16 mouse cellular contexts compared by ENCODE assay signal in genomic region chr16:37953991-37954942, GRCm38 (mm10). TPM values are rescaled to one million over a fixed set of nuclear protein-coding genes. Genes with fewer than 3 reads are reported as not detected.
A peak's percentile ranks its signal among the peaks of the same experiment; 100 is the strongest.
DNase-seq lines count a peak whose midpoint lies in the region; ATAC-seq lines count a peak whose summit lies in the region.
"Had no signal": no experiment of that assay in that cellular context is flagged by ENCODE, and none has a peak within 500 bp of the region (broad histone marks: within the 10 kb centered on the region; RNA-seq: fewer than 3 reads in every experiment).

No protein-coding gene starts in this region.

- H3K4me3 ChIP-seq in midbrain, embryonic 11.5 days (ENCODE audit: low read depth, low read length), result no peak overlapping the region
- H3K4me3 ChIP-seq in midbrain, embryonic 10.5 days, result no peak overlapping the region
- H3K4me3 ChIP-seq in hindbrain, embryonic 13.5 days, result no peak overlapping the region
- no peak overlapping the region for H3K4me3 ChIP-seq in midbrain, embryonic 15.5 days
- H3K4me3 ChIP-seq in liver, embryonic 12.5 days, result no peak overlapping the region
- H3K4me3 ChIP-seq: limb, embryonic 15.5 days had no signal

- no peaks in the 10 kb centered on the region for H3K36me3 ChIP-seq in midbrain, embryonic 11.5 days (ENCODE audit: control insufficient read depth, insufficient read depth, low read length)
- H3K36me3 ChIP-seq in midbrain, embryonic 10.5 days, result no peaks in the 10 kb centered on the region
- no peaks in the 10 kb centered on the region for H3K36me3 ChIP-seq in hindbrain, embryonic 13.5 days
- no peaks in the 10 kb centered on the region for H3K36me3 ChIP-seq in midbrain, embryonic 15.5 days (replicated peaks)
- H3K36me3 ChIP-seq in liver, embryonic 12.5 days, result no peaks in the 10 kb centered on the region
- H3K36me3 ChIP-seq: limb, embryonic 15.5 days had no signal

- 87% methylated on average over 12 of the region's 12 CpGs for WGBS in midbrain, embryonic 11.5 days
- WGBS in midbrain, embryonic 10.5 days, result 85% methylated on average over 12 of the region's 12 CpGs
- 67% methylated on average over 12 of the region's 12 CpGs for WGBS in hindbrain, embryonic 13.5 days
- WGBS in midbrain, embryonic 15.5 days, result 72% methylated on average over 12 of the region's 12 CpGs
- WGBS in liver, embryonic 12.5 days (ENCODE audit: insufficient replicate concordance), result 72% methylated on average over 12 of the region's 12 CpGs

- H3K27ac ChIP-seq in midbrain, embryonic 11.5 days (ENCODE audit: low read depth, low read length), result no peak overlapping the region
- no peak overlapping the region for H3K27ac ChIP-seq in midbrain, embryonic 10.5 days (replicated peaks)
- H3K27ac ChIP-seq in hindbrain, embryonic 13.5 days, result peak overlapping the region; percentile 76
- peak overlapping the region; percentile 7; the same call in 1 of the 2 replicates for H3K27ac ChIP-seq in midbrain, embryonic 15.5 days
- no peak overlapping the region for H3K27ac ChIP-seq in liver, embryonic 12.5 days
- H3K27ac ChIP-seq: limb, embryonic 15.5 days had no signal

- no peaks in the 10 kb centered on the region for H3K27me3 ChIP-seq in midbrain, embryonic 11.5 days (ENCODE audit: control insufficient read depth, insufficient read depth, low read length)
- H3K27me3 ChIP-seq in midbrain, embryonic 10.5 days (ENCODE audit: low read depth, poor library complexity, severe bottlenecking), result no peaks in the 10 kb centered on the region
- no peaks in the 10 kb centered on the region for H3K27me3 ChIP-seq in hindbrain, embryonic 13.5 days
- H3K27me3 ChIP-seq in midbrain, embryonic 15.5 days (replicated peaks), result no peaks in the 10 kb centered on the region
- no peaks in the 10 kb centered on the region for H3K27me3 ChIP-seq in liver, embryonic 12.5 days (replicated peaks)
- H3K27me3 ChIP-seq: limb, embryonic 15.5 days had no signal

- no peak overlapping the region for H3K9ac ChIP-seq in midbrain, embryonic 11.5 days (ENCODE audit: low read length)
- H3K9ac ChIP-seq in hindbrain, embryonic 13.5 days, result peak overlapping the region; percentile 29; the same call in 1 of the 2 replicates
- no peak overlapping the region for H3K9ac ChIP-seq in midbrain, embryonic 15.5 days
- H3K9ac ChIP-seq in liver, embryonic 12.5 days, result no peak overlapping the region
- H3K9ac ChIP-seq: limb, embryonic 15.5 days; liver, postnatal 0 days had no signal

- H3K9me3 ChIP-seq in midbrain, embryonic 11.5 days (ENCODE audit: control insufficient read depth, low read length), result no peaks in the 10 kb centered on the region
- H3K9me3 ChIP-seq in midbrain, embryonic 10.5 days (replicated peaks), result no peaks in the 10 kb centered on the region
- no peaks in the 10 kb centered on the region for H3K9me3 ChIP-seq in hindbrain, embryonic 13.5 days
- no peaks in the 10 kb centered on the region for H3K9me3 ChIP-seq in midbrain, embryonic 15.5 days
- H3K9me3 ChIP-seq in liver, embryonic 12.5 days (replicated peaks), result no peaks in the 10 kb centered on the region
- H3K9me3 ChIP-seq: limb, embryonic 15.5 days had no signal

- peak; percentile 79 for DNase-seq in midbrain, embryonic 11.5 days (ENCODE audit: low spot score, missing footprints)
- no peak for DNase-seq in midbrain, embryonic 10.5 days (ENCODE audit: low spot score)
- no peak for DNase-seq in lung, postnatal 10 days
- DNase-seq in layer of hippocampus, adult 9-11 months, result no peak
- DNase-seq: B cell, adult 2 months; cerebellum, adult 11 months; cerebellum, postnatal 25 days; gastrocnemius, postnatal 10 days; heart, postnatal 10 days; kidney, postnatal 10 days; liver, postnatal 0 days had no signal

- peaks cover 7% of the 10 kb centered on the region; the same call in 1 of the 2 replicates for H3K4me1 ChIP-seq in midbrain, embryonic 11.5 days (ENCODE audit: control insufficient read depth, insufficient read depth, low read length)
- peaks cover 17% of the 10 kb centered on the region; the same call in 1 of the 2 replicates for H3K4me1 ChIP-seq in midbrain, embryonic 10.5 days
- peaks cover 35% of the 10 kb centered on the region for H3K4me1 ChIP-seq in hindbrain, embryonic 13.5 days (replicated peaks)
- H3K4me1 ChIP-seq in midbrain, embryonic 15.5 days, result peaks cover 28% of the 10 kb centered on the region; the same call in 1 of the 2 replicates
- H3K4me1 ChIP-seq in liver, embryonic 12.5 days, result no peaks in the 10 kb centered on the region

- ATAC-seq in midbrain, embryonic 11.5 days (ENCODE audit: low FRiP score), result peak; percentile 17; the same call in 1 of the 2 replicates
- ATAC-seq in hindbrain, embryonic 13.5 days (ENCODE audit: low FRiP score), result peak; percentile 67
- peak; percentile 34; the same call in 1 of the 2 replicates for ATAC-seq in midbrain, embryonic 15.5 days (replicated peaks)
- no peak for ATAC-seq in liver, embryonic 12.5 days
- ATAC-seq: liver, postnatal 0 days; Patski had no signal

- H3K4me2 ChIP-seq in midbrain, embryonic 11.5 days, result no peak overlapping the region
- no peak overlapping the region for H3K4me2 ChIP-seq in hindbrain, embryonic 13.5 days
- no peak overlapping the region for H3K4me2 ChIP-seq in midbrain, embryonic 15.5 days
- no peak overlapping the region for H3K4me2 ChIP-seq in liver, embryonic 12.5 days
- H3K4me2 ChIP-seq: limb, embryonic 15.5 days had no signal

RNA-seq across cellular contexts. Expression of gene Gpr156, which starts 38.0 kb away (rescaled TPM):
- polyA plus RNA-seq in midbrain, embryonic 11.5 days (2014; fragmentation: Nextera tagmentation; extraction: Ambion mirVana), result 3.4 and 4.2 TPM in 2 replicates
- polyA plus RNA-seq in midbrain, embryonic 10.5 days (2016; fragmentation: Nextera tagmentation; extraction: Ambion mirVana), result 2.0 and 3.2 TPM in 2 replicates
- 5.0 TPM in 2 replicates for polyA plus RNA-seq in hindbrain, embryonic 13.5 days (2015; fragmentation: Nextera tagmentation; extraction: Ambion mirVana)
- polyA plus RNA-seq in midbrain, embryonic 15.5 days (2015; fragmentation: Nextera tagmentation; extraction: Ambion mirVana), result 6.2 and 6.4 TPM in 2 replicates
- polyA plus RNA-seq in liver, embryonic 12.5 days (2016; fragmentation: Nextera tagmentation; extraction: Ambion mirVana), result 0.07 TPM in 1 of 2 replicates, not detected in the other

Comparison
In these comparisons a context has a peak if more than half of its experiments do, and no peak if none do; other contexts are left out.
1. H3K27ac ChIP-seq: peak in hindbrain, embryonic 13.5 days (single experiment) and midbrain, embryonic 15.5 days (single experiment); none in midbrain, embryonic 11.5 days (single experiment), midbrain, embryonic 10.5 days (single experiment) and liver, embryonic 12.5 days (single experiment).